Mouse (Mus musculus) thymus, postnatal 0 days (tissue): ENCODE results near the gene Pde2a. TPM values are rescaled to one million over a fixed set of nuclear protein-coding genes. Genes with fewer than 3 reads are reported as not detected.

Experiments
- DNase-seq: peaks from one replicate; pipeline ENCODE4 v3.0.0-alpha.2; 2015; ENCODE audit warnings: low spot score
- polyA plus RNA-seq: library from polyadenylated mRNA; unstranded; fragments of >200 nt; fragmentation: Nextera tagmentation; extraction: Ambion mirVana; gene quantifications from 2 replicates; pipeline ENCODE4 v1.2.1, GENCODE M21; 2015

The Pde2a gene
- polyA plus RNA-seq, 1 experiment from 2014 or later, result 7.9 TPM

DNA sequence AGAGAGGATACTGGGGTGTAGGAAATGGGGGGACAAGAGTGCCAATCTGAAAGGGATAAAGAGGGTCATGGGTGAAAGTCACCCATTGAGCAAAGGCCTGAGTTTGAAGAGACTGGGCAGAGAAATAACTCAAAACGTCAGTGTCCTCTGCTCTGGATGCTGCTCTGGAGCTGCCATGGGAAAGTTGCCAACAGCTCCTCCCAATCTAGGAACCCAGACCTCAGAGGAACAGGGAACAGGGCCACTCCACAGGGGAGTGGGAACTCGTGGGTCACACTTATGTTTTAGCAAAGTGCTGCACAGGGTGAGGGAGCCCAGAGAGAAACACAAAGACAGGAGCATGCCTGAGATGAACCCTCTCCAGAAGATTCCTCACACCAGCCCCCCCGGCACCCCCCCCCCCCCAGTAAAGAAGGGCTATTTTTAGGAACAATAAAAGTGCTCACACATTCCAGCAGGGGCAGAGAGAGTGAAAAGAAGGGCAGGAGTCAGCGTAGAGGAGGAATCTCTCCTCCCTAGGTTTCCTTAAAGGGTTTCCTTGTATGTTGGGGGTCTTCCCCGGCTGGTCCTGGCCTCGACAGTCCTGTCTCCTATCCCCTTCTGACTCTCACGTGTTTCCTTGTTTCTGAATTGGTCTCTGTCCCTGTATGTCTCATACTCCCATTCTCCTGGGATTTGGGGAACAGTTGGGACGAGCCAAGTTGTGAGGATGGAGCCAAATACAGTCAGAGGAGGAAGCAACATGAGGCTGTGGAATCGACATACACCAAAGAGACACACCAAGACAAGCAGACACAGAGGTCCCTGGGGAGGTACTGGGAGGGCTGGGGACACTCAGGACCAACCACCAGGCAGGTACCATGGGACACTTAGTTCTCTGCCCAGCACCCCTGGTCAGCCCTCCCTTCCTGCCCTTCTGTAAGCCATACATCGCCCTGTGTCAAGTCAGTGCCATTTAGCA lies 51.4 kb downstream of the Pde2a start:
- no peak for DNase-seq

DNA sequence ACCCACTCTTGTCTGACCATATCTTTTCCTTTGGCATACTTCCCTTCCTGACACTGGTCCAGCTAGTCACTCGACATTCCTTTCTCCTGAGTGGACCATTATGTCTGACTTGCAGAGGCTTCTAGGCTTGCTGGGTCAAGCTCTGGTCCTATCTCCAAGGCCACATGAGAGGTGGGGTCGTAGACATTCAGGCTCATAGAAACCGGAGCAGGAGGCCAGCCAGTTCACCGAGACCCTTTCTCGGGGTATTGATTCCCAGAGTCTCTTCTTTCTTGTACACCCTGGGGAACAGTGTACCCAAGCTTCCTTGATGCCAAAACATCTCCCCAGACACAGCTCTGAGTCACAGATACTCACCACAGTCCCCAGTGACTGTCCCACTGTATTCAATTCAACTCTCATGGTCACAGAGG lies 52.9 kb downstream of the Pde2a start:
- DNase-seq, result no peak

DNA sequence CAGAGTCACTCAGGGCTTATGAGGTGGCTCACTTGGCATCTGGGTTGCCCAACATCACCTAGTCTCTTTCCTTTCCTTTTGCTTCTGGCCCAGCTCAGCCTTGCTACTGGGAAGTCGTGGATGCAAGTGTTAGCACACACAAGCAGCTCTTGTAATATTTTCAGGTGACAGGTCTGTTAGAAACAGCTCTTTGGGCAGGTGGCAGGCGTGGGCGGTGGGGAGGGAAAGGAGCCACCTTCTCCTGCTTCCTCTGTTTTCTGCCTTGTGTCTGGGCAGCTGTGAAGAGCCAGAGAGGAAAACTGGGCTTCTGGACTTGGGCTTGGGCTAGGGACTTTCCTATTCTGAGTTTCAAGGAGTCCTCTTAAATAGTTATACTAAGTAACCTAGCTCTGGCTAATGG lies 54.5 kb downstream of the Pde2a start:
- DNase-seq, result no peak

DNA sequence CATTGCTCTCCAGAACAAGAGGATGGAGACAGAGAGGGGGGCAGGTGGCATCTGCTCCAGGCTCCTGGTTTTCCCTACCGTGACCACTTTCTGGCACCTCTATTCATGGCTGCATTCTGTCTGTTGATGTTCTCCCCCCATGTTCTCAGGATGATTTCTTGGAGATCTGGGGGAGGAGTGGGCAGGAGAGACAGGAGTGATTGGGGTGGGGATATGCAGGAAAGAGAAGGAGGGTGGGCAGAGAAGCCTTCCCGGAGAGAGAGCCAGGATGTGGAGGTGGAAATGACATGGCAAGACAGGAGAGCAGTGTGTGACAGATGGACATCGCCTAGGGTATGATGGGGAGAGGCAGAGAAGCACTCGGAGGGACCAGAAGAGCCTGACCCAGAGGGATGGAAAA lies 55.0 kb downstream of the Pde2a start:
- DNase-seq, result no peak

DNA sequence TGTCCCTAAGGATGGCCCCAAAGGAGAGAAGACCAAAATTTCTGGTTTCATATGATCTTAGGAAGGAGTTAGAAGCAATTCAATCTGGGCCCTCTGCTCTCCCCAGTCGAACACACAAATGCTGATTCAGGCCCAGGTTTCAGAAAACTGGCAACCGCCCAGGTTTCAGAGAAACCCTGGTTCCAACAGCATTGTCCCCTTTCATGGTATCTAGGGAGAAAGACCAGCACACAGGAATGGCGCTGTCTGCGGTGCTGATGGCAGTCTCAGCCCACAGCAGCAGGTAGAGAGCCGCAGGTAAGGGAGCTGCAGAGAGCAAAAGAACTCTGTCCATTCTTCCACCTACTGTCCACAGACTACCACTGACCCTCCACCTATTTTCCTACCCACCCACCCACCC lies 55.7 kb downstream of the Pde2a start:
- DNase-seq, result no peak

DNA sequence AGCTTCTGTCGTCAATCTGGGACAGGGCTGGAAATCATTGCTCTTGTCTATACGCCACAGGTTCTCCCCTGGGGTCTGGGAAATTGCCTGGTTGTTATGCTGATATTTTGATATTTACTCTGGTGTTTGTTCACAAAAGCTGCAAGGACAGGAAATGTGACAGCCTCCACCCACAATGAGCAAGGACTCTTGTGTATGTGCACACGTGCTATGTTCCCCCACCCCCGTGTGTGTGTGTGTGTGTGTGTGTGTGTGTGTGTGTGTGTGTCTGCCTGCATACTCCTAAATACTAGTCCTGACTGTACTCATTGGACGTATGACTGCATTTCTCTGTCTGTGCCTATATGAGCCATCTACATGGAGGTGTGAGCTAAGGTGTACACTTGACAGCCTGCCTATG lies 56.6 kb downstream of the Pde2a start:
- DNase-seq, result no peak

DNA sequence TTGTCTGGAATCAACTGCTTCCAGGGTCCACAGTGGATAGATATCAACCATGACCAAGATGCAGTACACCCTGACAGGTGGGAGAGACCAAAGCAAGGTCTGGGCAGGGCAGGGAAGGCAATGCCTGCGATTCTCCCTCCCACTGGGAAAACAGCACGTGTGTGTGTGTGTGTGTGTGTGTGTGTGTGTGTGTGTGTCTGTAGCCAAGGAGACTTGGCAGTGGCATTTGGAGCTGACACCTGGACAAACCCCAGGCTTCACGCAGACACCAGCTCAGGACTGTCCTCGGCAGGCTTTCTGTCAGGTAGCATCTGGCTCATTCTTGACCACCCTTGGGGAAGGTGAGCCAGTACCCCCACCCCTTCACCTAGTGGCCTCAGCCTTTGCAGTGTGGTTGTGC lies 58.4 kb downstream of the Pde2a start:
- DNase-seq, result no peak

DNA sequence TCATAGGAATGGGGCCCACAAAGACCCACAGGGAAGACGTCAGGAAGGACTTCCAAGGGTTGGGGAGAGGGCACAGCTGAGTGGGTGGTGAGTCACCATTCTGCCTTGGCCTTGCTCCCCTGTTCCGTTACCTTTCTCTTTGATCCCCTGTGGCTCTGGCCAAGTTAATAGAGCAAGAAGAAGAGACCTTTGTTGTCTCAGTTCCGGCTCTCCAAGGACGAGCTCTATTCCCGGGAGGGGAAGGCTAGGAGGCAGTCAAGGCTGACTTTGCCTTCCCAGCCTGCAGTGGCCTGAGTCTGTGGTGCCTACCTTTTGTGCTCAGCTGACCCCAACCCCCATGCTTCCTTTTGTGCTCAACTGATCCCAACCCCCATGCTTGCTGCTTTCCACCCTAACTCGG lies 59.2 kb downstream of the Pde2a start:
- no peak for DNase-seq

DNA sequence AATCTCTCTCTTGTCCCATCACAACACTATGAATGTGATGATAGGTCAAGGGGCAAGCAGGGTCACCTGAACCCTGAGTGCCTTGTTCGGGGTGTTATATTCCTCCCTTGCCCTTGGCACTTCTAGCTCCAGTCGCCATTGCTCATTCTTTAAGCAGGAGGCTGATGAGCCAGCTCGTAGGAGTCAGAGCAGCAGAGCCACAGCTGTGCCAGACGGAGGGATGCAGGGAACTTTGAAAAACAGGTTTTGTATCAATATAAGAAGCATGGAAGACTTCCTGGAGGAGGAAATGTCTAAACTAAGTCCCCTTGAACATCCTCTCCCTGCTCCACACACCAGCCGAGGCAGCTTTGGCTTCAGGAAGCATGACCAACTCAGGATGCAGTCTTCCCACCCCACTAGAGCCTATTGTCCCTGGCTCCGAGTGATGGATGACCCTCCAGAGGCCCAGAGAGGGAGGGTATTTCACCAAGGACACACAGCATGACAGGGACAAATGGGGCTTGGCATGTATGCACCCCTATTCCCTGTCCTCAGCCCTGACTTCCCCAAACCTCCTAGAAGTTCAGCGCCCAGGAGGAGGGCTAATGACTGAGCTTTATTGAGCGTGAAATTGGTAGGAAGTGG lies 60.5 kb downstream of the Pde2a start:
- no peak for DNase-seq

DNA sequence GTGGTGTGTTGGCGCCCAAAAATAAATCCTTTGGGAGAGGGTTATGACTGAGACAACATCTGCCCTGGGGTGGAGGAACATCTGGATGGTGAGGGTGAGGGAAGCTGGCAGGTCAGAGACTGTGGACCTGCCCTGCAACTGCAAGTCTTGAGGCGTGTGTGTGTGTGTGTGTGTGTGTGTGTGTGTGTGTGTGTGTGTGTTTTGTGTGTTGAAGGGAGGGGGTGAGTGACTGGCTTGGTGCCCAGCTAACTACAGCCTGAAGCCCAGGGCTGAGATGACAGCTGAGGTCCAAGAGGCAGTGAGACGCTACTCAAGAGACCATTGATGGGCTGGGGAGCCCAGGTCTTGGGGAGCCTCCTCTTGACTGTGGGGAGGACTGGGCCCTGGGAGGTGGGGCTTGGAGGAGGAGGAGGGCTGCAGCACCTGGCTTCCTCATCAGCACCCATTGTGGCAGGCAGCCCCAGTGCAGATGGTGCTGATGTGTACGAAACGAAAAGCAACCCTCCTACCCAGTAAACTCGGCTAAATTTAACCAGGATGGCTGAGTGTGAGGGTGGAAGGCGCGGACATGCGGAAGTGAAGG lies 61.1 kb downstream of the Pde2a start:
- peak; percentile 59 for DNase-seq

DNA sequence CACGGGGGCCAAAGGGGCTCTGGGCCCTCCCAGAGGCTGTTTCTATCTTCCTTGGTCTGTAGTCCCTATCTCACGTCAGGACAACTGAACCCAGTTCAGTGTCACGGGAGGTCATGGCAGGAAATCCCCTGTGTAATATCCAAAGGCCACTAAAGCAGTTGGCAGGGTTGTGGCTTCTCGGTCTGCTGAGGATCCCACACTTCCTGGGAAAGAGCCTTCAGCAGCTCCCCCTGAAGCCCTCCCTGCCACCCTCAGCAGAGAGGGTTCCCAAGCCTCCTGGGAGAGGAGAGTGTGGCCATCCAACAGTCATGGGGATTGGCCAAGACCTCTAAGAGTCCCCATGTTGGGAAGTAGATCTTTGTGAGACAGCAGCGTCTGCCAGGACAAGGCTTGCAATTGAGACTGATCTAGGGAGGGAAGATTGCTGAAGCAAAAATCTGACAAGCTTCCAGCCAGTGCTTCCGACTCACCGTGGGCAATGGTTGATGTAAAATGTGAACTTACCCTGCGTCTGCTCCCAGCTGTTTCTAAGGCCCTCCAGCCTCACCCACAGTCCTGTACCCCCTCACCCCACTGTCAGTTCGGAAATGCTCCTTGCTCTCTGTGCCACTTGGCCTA lies 62.1 kb downstream of the Pde2a start:
- no peak for DNase-seq

DNA sequence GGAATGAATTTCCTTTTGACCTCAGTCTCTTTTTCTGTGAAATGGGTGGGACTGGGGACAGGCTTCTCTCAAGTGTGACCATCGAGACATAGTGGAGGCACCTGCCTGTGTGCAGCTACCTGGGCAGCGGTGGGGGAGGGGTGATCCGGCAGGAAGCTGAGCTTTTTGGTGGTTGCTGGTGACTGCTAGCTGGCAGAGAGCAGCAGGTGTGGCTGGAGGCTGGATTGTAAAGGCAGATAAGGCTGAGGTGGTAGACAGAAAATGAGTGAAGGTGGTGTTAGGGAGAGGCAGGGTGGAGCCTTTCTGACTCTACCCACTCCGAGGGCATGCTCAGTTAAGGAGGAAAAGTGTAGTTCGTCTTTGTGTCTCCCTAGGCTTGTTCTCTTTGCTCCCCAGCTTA lies 65.6 kb downstream of the Pde2a start:
- DNase-seq, result peak; percentile 21

DNA sequence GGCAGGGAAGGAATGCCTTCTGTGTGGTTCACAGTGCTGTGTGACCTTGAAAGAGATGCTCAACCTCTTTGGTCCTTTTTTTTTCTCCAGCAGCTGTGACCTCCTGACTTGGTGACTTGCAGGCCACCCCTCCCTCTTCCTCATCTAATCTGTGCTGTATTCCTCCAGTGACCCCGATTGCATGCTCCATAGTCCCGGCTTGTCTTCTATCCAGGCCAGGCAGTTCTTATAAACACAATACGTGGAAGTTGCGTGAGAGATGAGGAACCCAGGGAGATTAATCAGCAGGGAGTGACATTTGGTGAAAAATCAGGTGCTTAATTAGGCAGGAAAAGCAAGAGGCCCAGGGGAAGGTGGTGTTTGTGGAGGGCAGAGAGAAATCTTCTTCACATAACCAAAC lies 69.5 kb downstream of the Pde2a start:
- no peak for DNase-seq

DNA sequence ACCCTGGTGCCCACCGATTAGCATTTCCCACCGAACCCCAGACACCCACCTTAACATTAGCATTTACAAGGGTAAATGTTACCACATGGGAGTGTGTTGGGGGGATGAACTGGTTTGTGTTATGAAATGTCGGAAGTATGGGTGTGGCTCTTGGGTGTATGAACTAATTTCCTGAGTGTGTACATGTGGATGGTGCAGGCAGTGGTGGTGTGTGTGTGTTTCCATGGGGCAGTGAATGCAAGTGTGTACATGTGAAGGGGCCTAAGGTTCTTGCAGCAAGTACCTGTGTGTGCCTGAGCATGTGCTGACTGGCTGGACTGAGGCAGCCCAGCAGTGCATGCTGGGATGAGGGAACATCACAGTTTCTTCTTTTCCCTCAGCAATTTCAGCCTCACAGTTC lies 76.9 kb downstream of the Pde2a start:
- DNase-seq, result no peak

DNA sequence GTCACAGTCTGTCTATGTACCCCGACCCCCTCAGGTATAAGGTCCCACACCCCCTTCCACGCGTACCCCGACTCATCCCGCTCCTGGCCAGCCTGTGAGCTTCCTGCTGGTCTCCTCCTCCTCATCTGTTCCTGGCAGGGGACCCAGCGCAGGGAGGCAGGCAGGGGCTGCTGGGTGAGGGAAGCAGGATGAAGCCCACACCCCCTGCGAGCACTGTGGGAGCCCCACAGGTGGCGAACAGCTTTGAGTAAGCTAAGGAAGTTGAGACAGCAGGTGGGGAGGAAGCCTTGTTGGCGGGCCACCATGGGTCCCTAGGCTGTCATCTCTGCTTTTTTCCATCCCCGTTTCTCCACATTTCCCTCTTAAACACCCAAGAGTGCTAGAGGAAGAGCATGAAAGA lies 77.8 kb downstream of the Pde2a start:
- DNase-seq, result peak; percentile 58

DNA sequence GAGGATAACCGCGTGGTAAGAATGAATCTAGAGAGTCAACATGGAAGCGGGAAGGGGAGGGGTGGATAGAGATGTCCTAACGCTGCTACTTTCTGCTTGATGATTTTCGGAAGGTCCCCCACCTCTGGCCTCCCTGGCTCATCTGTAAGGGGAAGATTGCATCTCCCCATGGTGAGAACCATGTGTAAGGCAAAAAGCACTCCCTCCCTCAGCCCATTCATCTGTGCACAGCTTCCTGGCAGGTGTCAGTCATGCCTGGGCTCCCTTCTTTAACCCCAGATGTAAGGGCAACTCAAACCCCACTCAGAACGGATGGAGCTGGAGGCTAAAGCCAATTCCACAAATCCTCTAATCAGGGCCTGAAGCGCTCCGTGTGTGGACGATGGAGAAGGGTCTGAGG lies 78.2 kb downstream of the Pde2a start:
- DNase-seq, result peak; percentile 55

DNA sequence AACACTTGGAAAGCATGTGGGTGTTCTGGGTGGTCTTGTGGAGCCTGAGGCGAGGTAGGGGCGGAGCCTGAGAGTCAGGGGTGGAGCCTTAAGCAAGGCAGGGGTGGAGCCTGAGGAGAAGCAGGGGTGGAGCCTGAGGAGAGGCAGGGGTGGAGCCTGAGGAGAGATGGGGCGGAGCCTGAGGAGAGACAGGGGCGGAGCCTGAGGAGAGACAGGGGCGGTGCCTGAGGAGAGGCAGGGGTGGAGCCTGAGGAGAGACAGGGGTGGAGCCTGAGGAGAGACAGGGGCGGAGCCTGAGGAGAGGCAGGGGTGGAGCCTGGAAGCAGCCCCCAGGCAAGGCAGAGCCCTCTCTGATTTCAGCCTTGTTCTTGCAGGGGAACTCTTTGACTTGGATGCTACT lies 79.7 kb downstream of the Pde2a start:
- no peak for DNase-seq

DNA sequence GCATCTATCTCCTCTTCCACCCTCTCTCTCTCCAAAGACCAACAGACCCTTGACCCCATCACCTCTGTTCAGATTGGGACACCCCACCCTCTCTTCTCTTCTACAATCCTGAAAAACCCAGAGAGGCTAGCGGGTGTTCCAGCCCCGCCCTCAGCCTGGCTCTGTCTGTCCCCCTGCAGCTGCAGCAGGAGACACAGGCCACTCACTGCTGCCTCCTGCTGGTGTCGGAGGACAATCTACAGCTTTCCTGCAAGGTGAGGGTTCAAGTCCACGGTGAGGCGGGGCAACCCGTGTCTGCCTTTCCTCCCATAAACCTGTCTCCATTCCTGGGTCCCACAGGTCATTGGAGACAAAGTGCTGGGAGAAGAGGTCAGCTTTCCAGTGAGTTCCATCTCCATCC lies 80.2 kb downstream of the Pde2a start:
- DNase-seq, result no peak

DNA sequence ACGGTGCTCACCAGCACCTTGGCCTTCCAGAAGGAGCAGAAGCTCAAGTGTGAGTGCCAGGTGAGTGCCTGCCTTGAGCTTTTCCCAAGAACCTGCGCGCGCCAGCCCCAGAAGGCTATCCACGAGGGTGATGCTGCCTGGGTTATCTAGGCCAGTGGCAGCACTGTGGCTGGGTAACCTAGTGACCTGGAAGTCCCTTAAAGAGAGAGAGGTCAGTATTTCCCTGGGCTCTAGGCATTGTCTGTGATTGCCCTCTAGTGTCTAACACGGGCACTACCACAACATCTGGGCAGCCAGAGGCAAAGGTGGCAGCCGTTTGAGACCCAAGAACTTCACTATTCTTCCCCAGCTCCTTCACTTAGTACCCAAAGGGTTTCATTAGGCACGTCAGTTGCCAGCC lies 81.9 kb downstream of the Pde2a start:
- DNase-seq, result peak; percentile 65

DNA sequence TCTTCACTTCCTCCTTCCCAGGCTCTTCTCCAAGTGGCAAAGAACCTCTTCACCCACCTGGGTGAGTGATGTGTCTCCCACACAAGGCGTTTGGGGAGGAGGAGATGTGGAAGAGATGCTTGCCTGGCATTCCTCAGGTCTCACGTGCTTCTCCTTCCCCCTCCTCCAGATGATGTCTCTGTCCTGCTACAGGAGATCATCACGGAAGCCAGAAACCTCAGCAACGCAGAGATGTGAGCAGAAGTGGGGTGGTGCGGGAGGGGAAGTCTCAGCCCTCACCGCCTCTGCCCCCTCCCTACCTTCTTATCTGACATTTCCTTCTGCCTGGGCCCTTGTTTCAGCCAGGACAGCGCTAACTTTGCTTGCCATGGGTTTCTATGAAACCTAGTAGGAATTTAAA lies 82.3 kb downstream of the Pde2a start:
- DNase-seq, result peak; percentile 31

DNA sequence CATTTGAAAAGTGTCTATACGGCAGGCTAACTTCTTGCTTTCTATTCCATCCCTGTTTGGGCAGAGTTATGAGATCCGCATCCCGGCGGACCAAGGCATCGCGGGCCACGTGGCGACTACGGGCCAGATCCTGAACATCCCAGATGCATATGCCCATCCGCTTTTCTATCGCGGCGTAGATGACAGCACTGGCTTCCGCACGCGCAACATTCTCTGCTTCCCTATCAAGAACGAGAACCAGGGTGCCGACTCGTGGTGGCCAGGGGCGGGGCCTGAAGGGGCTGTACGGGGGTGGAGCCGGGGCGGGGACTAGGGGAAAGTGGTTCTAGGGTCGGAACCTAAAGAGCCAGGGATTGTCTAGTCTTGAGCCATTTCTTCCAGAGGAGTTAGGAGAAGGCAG lies 83.0 kb downstream of the Pde2a start:
- peak; percentile 59 for DNase-seq

DNA sequence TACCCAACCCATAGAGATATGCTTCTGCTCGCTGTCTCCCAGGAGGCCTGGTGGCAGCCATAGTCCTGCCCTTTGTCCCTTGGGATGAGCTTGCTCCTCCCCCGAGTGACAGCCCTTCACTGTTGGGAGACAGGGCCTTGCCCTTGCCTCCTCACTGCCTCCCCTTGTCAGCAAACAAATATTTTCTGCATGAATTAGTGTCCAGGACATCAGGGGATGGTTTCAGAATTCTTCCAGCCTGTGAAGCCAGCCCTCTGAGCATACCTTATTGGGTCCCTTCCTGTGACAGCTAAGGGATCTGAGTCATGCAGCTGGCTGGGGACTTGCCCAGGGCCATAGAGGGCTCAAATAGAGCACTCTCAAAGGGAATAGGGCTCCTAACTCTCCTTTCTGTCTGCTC lies 87.7 kb downstream of the Pde2a start:
- no peak for DNase-seq
